Comparison of ENCODE assay signal across 23 mouse cellular contexts in genomic region chr10:32018385-32018784, GRCm38 (mm10).
DNase-seq lines count a peak whose midpoint lies in the region; ATAC-seq and TF ChIP-seq lines count a peak whose summit lies in the region.
"Had no signal": no experiment of that assay in that cellular context is flagged by ENCODE, and none has a peak within 500 bp of the region (broad histone marks: within the 10 kb centered on the region; RNA-seq: fewer than 3 reads in every experiment).

No protein-coding gene starts in this region.

- no peaks in the 10 kb centered on the region for H3K4me1 ChIP-seq in hindbrain, postnatal 0 days (ENCODE audit: insufficient read depth, low read length)
- H3K4me1 ChIP-seq in hindbrain, embryonic 13.5 days (replicated peaks), result no peaks in the 10 kb centered on the region
- H3K4me1 ChIP-seq in lung, embryonic 16.5 days (replicated peaks; ENCODE audit: control insufficient read depth, insufficient read depth, low read length), result no peaks in the 10 kb centered on the region
- no peaks in the 10 kb centered on the region for H3K4me1 ChIP-seq in intestine, postnatal 0 days (replicated peaks; ENCODE audit: control insufficient read depth, insufficient read depth, low read length)
- H3K4me1 ChIP-seq: embryonic facial prominence, embryonic 12.5 days; embryonic facial prominence, embryonic 15.5 days; intestine, embryonic 15.5 days had no signal

- TF ChIP-seq CTCF in gastrocnemius, adult 2 months (IDR thresholded peaks at IDR 0.05), result no peak
- TF ChIP-seq CTCF in hindbrain, postnatal 0 days (IDR thresholded peaks at IDR 0.05; ENCODE audit: low read depth), result no peak
- TF ChIP-seq CTCF in intestine, postnatal 0 days (IDR thresholded peaks at IDR 0.05; ENCODE audit: low read depth), result no peak

- H3K4me3 ChIP-seq in gastrocnemius, adult 2 months, result no peak overlapping the region
- no peak overlapping the region for H3K4me3 ChIP-seq in hindbrain, postnatal 0 days (ENCODE audit: low read length)
- H3K4me3 ChIP-seq in hindbrain, embryonic 13.5 days, result no peak overlapping the region
- no peak overlapping the region for H3K4me3 ChIP-seq in lung, embryonic 16.5 days (ENCODE audit: low read length)
- H3K4me3 ChIP-seq in intestine, postnatal 0 days (ENCODE audit: low read depth, low read length), result no peak overlapping the region
- H3K4me3 ChIP-seq: embryonic facial prominence, embryonic 12.5 days; embryonic facial prominence, embryonic 15.5 days; intestine, embryonic 15.5 days had no signal

- H3K9me3 ChIP-seq in hindbrain, postnatal 0 days (ENCODE audit: low read length), result no peaks in the 10 kb centered on the region
- no peaks in the 10 kb centered on the region for H3K9me3 ChIP-seq in hindbrain, embryonic 13.5 days
- H3K9me3 ChIP-seq in lung, embryonic 16.5 days (ENCODE audit: control insufficient read depth, low read length), result no peaks in the 10 kb centered on the region
- no peaks in the 10 kb centered on the region for H3K9me3 ChIP-seq in intestine, postnatal 0 days (ENCODE audit: control insufficient read depth)
- H3K9me3 ChIP-seq: embryonic facial prominence, embryonic 12.5 days; embryonic facial prominence, embryonic 15.5 days; G1E; intestine, embryonic 15.5 days had no signal

- peak overlapping the region; percentile 51 for H3K27ac ChIP-seq in gastrocnemius, adult 2 months
- no peak overlapping the region for H3K27ac ChIP-seq in hindbrain, postnatal 0 days
- no peak overlapping the region for H3K27ac ChIP-seq in hindbrain, embryonic 13.5 days
- no peak overlapping the region for H3K27ac ChIP-seq in lung, embryonic 16.5 days (ENCODE audit: low read length)
- H3K27ac ChIP-seq in intestine, postnatal 0 days (ENCODE audit: low read depth, low read length), result no peak overlapping the region
- H3K27ac ChIP-seq: embryonic facial prominence, embryonic 12.5 days; embryonic facial prominence, embryonic 15.5 days; hindbrain, embryonic 14.5 days; intestine, embryonic 15.5 days had no signal

- peak; percentile 13 for DNase-seq in gastrocnemius, adult 2 months
- no peak for DNase-seq in gastrocnemius, postnatal 4 days (ENCODE audit: low spot score in 2 of 2)
- peak; percentile 11 for DNase-seq in hindbrain, postnatal 0 days (ENCODE audit: low spot score)
- no peak for DNase-seq in lung, postnatal 10 days
- DNase-seq: B cell, adult 2 months; cerebellum, adult 11 months; cerebellum, adult 2 months; cerebellum, adult 9-11 months; cerebellum, postnatal 25 days; forebrain, postnatal 0 days; gastrocnemius, postnatal 25 days; heart, adult 11 months had no signal

- 59% methylated on average over 1 of the region's 1 CpGs for WGBS in hindbrain, postnatal 0 days
- 93% methylated on average over 1 of the region's 1 CpGs for WGBS in hindbrain, embryonic 13.5 days
- 40% methylated on average over 1 of the region's 1 CpGs for WGBS in lung, embryonic 16.5 days
- 77% methylated on average over 1 of the region's 1 CpGs for WGBS in intestine, postnatal 0 days

- intact Hi-C loops in gastrocnemius, adult 2 months (cut with DNase I), result no loop called here

- H3K36me3 ChIP-seq in hindbrain, postnatal 0 days (ENCODE audit: insufficient read depth, low read length), result no peaks in the 10 kb centered on the region
- no peaks in the 10 kb centered on the region for H3K36me3 ChIP-seq in hindbrain, embryonic 13.5 days
- no peaks in the 10 kb centered on the region for H3K36me3 ChIP-seq in lung, embryonic 16.5 days (ENCODE audit: control insufficient read depth, insufficient read depth, low read length)
- H3K36me3 ChIP-seq in intestine, postnatal 0 days (ENCODE audit: control insufficient read depth, insufficient read depth), result no peaks in the 10 kb centered on the region
- H3K36me3 ChIP-seq: embryonic facial prominence, embryonic 12.5 days; embryonic facial prominence, embryonic 15.5 days; G1E; intestine, embryonic 15.5 days had no signal

- no peaks in the 10 kb centered on the region for H3K27me3 ChIP-seq in hindbrain, postnatal 0 days (ENCODE audit: insufficient read depth, low read length)
- H3K27me3 ChIP-seq in hindbrain, embryonic 13.5 days, result no peaks in the 10 kb centered on the region
- no peaks in the 10 kb centered on the region for H3K27me3 ChIP-seq in lung, embryonic 16.5 days (ENCODE audit: control insufficient read depth, insufficient read depth, low read depth, low read length)
- no peaks in the 10 kb centered on the region for H3K27me3 ChIP-seq in intestine, postnatal 0 days (replicated peaks; ENCODE audit: control insufficient read depth, insufficient read depth, low read length)
- H3K27me3 ChIP-seq: CH12.LX; embryonic facial prominence, embryonic 12.5 days; embryonic facial prominence, embryonic 15.5 days; intestine, embryonic 15.5 days had no signal

- H3K9ac ChIP-seq in hindbrain, postnatal 0 days (replicated peaks; ENCODE audit: low read length), result no peak overlapping the region
- H3K9ac ChIP-seq in hindbrain, embryonic 13.5 days, result no peak overlapping the region
- H3K9ac ChIP-seq in lung, embryonic 16.5 days (ENCODE audit: low read length), result no peak overlapping the region
- no peak overlapping the region for H3K9ac ChIP-seq in intestine, postnatal 0 days (ENCODE audit: low read depth, low read length)
- H3K9ac ChIP-seq: embryonic facial prominence, embryonic 12.5 days; embryonic facial prominence, embryonic 15.5 days; forebrain, postnatal 0 days; hindbrain, embryonic 14.5 days; intestine, embryonic 15.5 days had no signal

- no peak for ATAC-seq in hindbrain, postnatal 0 days
- ATAC-seq in hindbrain, embryonic 13.5 days (ENCODE audit: low FRiP score), result no peak
- ATAC-seq in lung, embryonic 16.5 days (ENCODE audit: low read depth), result peak; percentile 64; the same call in 1 of the 2 replicates
- no peak for ATAC-seq in intestine, postnatal 0 days
- ATAC-seq: forebrain, embryonic 14.5 days; forebrain, postnatal 0 days; intestine, embryonic 15.5 days had no signal

- H3K4me2 ChIP-seq in hindbrain, postnatal 0 days (ENCODE audit: low read depth, low read length), result no peak overlapping the region
- H3K4me2 ChIP-seq in hindbrain, embryonic 13.5 days, result no peak overlapping the region
- H3K4me2 ChIP-seq in lung, embryonic 16.5 days (ENCODE audit: low read depth, low read length), result no peak overlapping the region
- H3K4me2 ChIP-seq in intestine, postnatal 0 days (replicated peaks; ENCODE audit: low read depth), result no peak overlapping the region
- H3K4me2 ChIP-seq: embryonic facial prominence, embryonic 12.5 days; embryonic facial prominence, embryonic 15.5 days; heart, embryonic 11.5 days; hindbrain, embryonic 14.5 days; intestine, embryonic 15.5 days had no signal

Comparison
In these comparisons a context has a peak if more than half of its experiments do, and no peak if none do; other contexts are left out.
1. DNase-seq: peak in gastrocnemius, adult 2 months (single experiment) and hindbrain, postnatal 0 days (single experiment); none in gastrocnemius, postnatal 4 days (0 of 2) and lung, postnatal 10 days (single experiment).